Mouse (Mus musculus) cerebellum, adult 11 months (tissue): ENCODE measurements around the gene Stard13.

Source experiments
- DNase-seq: peaks from one replicate; pipeline ENCODE4 v3.0.0; 2022

Stard13 gene

GRCm38 (mm10) chr5:151233400-151234031, at the start of gene Stard13:
TSS of gene Stard13 (minus strand) at chr5:151233836.
- no peak for DNase-seq

DNA sequence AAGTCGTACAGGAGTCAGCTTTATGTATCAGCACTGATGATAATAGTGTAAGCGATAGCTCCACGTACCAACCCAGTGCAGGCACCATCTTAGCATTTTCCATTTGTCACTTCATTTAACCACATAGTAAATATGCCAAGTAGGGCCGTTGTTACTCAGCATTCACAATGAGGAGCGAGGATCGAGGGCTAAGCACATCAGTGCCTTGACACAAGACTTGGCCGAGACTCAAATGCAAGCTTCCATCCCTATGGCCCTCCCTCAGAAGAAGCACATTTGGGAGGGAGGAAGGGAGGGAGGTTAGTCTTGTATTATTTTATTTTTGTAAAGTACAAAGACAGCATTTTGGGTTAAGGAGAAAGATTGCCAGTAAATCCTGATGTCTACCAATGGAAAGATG, 45.9 kb upstream of the Stard13 start:
- no peak for DNase-seq

DNA sequence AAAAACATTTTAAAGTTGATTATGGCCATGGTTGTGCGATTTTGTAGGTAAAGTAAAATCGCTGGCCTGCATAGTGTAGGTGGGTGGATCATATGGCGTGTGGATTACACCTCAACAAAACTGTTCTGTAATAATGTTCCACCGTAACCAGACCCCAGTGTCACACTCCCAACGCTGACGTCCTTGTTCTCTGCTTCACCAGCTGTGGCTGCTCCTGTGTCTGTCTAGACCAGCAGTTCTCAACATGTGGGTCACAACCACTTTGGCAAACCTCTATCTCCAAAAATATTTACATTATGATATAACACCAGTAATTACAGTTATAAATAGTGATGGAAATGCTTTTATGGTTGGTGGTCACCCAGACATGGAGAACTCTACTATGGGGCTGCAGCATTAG, 44.3 kb upstream of the Stard13 start:
- no peak for DNase-seq

DNA sequence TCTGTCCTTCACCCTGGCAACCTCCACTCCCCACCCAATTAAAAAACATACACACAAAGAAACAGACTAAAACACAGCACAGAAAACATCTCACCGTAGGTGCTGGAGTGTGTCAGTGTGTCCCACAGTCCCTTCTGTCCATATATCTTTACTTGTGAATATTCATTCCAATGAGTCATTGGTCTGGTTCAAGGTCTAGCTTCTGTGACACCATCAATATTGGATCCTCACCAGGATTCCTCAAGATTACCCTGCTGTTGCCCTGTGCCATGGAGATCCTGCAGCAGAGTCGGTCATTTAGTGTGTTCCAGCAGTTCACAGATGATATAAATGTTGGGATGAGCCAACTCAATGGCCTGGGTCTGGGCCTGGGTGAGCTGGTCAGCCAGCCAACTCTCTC, 42.4 kb upstream of the Stard13 start:
- DNase-seq, result no peak

DNA sequence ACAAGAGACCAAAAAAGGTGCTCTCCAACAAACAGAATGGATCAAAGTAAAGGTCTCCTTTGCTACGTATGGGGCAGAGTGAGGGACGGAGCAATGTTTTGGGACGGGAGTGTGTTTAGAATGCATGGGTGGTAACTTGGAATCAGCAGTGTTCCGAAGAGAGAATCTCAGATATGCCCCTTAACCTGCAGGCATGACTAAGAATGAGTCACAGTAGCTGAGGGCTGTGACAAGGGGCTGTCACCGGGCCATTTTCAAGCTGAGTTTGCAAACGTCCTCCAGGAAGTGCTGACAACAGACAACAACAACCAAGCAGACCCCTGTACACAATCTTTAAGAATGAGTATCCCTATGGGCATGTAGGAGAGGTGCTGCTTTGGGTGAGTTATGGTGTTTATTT, 40.6 kb upstream of the Stard13 start:
- no peak for DNase-seq

DNA sequence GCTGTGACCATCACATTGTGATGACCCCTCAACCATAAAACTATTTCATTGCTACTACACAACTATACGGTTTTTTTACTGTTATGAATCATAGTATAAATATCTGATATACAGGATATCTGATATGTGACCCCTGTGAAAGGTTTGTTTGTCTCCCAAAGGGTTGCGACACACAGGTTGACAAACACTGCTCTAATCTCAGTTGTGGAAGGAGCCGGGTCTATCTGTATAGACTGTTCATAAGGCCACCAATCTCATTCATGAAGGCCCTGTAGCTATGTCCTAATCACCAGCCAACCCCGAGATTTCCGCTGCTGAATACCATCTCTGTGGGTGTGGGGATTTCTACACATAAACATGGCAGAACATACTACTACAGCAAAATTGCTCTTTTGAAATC, 37.2 kb upstream of the Stard13 start:
- DNase-seq, result no peak

DNA sequence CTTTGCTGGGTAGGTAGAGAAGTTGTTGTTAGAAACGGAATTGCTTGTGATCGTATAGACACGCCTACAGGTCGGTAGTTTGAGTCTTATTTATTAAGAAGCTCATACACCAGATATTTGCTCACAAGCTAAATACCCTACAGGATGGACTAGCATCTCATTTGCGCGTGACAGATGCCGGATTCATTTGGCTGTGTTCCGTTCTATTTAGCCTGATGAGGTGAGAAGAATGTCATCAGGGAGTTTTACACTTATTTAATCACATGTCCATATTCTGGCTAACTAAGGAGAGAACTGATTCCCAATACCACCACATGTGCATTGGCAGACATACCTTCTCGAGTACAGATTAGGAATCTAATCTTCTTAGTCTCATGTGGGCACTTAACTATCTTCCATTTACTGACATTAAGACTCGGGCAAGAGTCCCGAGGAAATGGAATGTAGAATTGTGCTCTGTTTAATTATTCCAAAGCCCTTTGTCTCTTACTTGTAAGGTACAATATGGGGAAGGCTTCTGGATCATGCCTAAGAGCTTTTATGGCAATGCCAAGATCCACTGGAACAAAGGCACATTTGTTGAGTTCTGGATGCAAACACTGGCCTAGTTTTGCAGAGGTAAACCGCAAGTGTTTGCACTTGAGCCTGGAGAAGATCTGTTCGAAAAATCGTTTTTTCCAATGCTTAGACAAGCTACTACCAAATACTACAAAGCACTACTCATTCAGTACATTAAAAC, 33.4 kb upstream of the Stard13 start:
- DNase-seq, result no peak

GRCm38 (mm10) chr5:151261558-151261957, 27.9 kb upstream of the Stard13 start:
- DNase-seq, result no peak

DNA sequence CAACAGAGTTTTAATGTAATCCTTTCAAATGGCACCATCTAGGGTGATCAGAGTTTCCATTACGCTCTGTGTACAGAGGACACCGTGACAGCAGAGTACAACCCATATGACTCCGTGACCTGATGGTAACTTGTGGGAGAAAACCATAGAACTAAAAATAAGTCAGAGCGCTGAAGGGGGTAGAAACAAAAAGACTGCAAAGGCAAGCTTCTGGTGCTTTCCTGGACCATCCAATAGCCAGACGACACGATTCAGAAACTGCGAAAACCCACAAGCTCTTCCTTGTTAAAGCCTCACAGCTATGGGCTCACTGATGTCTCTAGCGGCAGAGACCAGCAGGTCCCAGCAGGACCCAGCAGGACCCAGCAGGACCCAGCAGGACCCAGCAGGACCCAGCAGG, 18.6 kb upstream of the Stard13 start:
- no peak for DNase-seq

- DNase-seq, result no peak
Observed at GRCm38 (mm10) chr5:151251656-151252055, 18.0 kb upstream of the Stard13 start.

DNA sequence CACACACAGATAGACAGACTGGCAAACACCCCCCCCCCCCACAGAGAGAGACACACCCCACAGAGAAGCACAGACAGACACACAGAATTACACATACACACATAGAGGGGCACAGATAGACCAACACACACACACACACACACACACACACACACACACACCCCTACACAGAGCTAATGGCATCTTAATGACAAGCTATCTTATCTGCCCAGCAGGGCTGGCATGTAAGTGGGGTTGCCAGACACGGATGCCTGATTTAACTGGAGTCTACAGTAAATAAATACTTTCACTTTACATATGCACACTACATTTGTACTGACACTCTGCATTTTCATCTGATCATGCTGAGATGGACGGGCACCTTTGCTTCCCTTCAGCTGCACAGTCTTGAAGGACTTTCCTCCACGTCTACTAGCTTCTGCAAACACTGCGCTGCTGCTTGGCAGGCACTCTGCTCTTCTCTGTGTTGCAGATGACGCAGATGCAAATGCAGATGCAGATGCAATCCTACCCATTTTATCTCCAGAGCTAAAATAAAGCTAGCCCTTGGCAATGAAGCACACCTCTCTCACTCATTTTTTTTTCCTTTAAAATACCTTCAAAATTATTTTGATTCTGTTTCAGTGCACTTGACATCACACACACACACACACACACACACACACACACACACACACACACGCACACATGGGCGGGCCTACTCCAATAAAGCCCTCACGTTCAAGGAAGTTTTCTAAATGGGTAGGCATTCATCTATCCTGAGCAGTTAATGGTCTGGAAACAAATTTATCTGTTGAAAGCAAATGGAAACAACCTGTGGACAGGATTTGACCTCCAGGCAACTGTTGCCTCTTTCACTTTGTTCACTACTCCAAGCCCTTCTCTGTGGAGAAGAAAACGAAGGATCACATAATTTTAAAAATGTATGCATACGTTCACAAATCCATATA, 15.3 kb upstream of the Stard13 start:
- no peak for DNase-seq

- no peak for DNase-seq
Observed at GRCm38 (mm10) chr5:151248084-151248483, 14.4 kb upstream of the Stard13 start.

GRCm38 (mm10) chr5:151247115-151247875, 13.7 kb upstream of the Stard13 start:
- DNase-seq, result no peak

DNA sequence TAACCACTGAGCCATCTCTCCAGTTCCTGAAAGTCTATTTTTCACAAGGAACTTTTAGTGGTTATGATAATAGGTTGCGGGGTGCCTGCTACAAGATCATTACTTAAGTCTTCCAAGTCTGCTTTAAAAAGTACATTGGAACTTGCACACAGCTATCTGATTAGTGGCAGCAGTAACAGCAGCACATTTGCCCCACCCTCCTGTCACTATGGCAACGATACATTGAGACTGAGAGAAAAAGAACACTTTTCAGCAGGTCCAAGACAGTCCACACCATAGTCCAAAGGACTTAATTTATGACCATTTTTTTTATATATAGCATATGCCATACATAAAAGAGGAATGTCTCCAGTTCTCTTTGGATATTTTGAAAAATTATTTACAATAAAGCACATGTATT, 12.7 kb upstream of the Stard13 start:
- DNase-seq, result no peak

- DNase-seq, result no peak
Observed at GRCm38 (mm10) chr5:151245571-151245970, 11.9 kb upstream of the Stard13 start.

GRCm38 (mm10) chr5:151238730-151239129, 5.1 kb upstream of the Stard13 start:
- no peak for DNase-seq

DNA sequence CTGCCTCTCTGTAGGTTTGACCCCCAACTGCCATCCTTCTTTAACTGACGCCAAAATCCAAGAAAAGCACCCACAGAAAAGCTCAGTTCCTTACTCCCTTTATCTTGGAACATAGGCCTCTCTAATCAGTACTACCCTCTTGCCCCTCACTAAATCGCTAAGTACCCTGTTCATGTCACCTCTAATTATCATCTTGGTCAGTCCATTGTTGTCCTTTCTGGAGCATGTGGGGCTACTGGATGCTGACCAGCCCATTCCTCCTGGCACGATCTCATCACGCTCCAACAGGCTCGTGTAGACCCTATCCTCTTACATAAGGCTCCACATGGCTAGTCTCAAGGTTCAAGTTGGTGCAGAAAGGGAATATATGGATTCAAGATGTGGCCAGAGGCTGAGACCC, 2.8 kb upstream of the Stard13 start:
- DNase-seq, result no peak

DNA sequence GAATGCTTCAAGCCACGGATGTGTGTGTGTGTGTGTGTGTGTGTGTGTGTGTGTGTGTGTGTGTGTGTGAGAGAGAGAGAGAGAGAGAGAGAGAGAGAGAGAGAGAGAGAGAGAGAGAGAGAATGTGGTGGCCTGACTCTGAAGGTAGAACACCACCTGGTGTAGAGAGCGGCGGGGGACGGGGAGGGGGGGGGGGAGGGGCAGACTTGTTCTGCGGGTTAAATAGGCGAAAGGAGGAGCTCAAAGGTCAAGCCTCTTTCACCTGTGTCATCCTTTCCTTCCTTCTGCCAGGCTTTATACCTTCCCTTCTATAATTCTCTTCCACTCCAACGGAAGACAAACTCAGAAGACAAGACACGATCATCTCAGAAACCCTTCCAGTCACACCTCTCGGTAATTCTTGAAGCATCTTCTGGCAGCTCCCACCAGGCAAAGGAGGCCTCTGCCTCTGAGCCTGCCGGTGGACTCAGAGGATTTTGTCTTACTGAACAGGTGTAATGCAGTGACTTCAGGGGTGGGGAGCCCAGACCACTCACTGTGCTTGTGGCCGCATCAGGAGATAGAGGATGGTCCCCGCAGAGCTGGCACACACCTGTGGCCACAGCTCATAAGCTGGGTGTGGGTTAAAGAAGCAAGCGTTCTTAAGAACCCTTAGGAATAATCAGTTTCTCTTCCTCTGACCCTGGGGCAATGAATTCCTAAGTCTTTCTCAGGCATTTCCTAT, 898 bp downstream of the Stard13 start:
- no peak for DNase-seq

GRCm38 (mm10) chr5:151231861-151232260, 1.8 kb downstream of the Stard13 start:
- DNase-seq, result no peak

DNA sequence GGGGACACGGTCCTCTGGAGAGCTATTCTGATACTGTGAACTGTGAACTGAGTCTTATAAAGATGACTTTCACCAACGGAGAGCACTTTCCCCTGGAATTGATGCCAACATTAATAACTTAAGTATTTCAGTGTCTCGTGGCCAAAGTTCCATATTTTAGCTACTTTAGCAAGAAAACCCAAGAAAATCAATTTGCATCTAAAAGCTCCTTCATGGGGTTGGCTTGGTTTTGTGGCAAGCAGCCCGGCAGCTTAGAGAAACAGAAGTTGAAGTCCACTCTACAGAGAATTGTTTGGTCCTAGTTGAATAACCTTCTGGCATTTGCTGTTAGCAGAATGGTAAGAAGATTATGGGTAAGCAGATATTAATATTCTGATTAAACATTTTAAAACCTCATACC, 2.2 kb downstream of the Stard13 start:
- DNase-seq, result no peak

DNA sequence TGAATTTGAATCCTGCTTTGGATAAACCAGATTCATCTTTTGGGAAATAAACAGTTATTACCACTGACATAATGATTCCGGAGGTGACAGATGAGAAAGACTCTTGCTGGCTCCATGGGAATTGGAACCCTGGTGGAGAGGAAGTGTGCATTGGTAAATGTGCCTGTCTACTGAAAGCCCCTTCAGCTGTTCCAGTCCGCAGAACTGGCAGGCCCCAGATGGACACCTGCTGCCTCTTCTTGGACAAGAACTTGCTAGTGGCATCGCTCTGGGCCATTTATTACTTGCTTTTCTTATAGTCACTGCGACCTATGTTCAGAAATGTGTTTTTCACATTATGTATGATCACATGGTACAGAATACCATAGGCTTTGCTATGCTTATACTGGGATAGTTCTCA, 3.2 kb downstream of the Stard13 start:
- no peak for DNase-seq

GRCm38 (mm10) chr5:151228367-151229005, 5.2 kb downstream of the Stard13 start:
- no peak for DNase-seq
